Mouse (Mus musculus): Measurements from ENCODE around the gene Adgrb3. TPM values are rescaled to one million over a fixed set of nuclear protein-coding genes. Genes with fewer than 3 reads are reported as not detected.

Gene Adgrb3
- polyA plus RNA-seq, 1 experiment from 2014 or later: 0.43 TPM

GRCm38 (mm10) chr1:25355486-25355885 is 474.0 kb downstream of the Adgrb3 start:
- H3K27ac ChIP-seq (ENCODE audit: low read depth, low read length): no peak overlapping the region
- no peaks in the 10 kb centered on the region for H3K27me3 ChIP-seq (replicated peaks; ENCODE audit: control insufficient read depth, insufficient read depth, low read length)
- H3K36me3 ChIP-seq (ENCODE audit: control insufficient read depth, insufficient read depth, low read length): no peaks in the 10 kb centered on the region
- no peak for ATAC-seq (replicated peaks; ENCODE audit: low FRiP score)
- H3K4me1 ChIP-seq (replicated peaks; ENCODE audit: control insufficient read depth, insufficient read depth, low read length): no peaks in the 10 kb centered on the region
- no peak overlapping the region for H3K4me2 ChIP-seq
- no peaks in the 10 kb centered on the region for H3K9me3 ChIP-seq (ENCODE audit: control insufficient read depth, low read length)
- no peak for DNase-seq (ENCODE audit: low spot score)
- no peak overlapping the region for H3K9ac ChIP-seq (ENCODE audit: low read depth, low read length)
- WGBS: 86% methylated on average over 5 of the region's 5 CpGs
- H3K4me3 ChIP-seq (ENCODE audit: low read depth, low read length): no peak overlapping the region

- H3K27me3 ChIP-seq (replicated peaks; ENCODE audit: control insufficient read depth, insufficient read depth, low read length): no peaks in the 10 kb centered on the region
- H3K27ac ChIP-seq (ENCODE audit: low read depth, low read length): no peak overlapping the region
- H3K4me1 ChIP-seq (replicated peaks; ENCODE audit: control insufficient read depth, insufficient read depth, low read length): no peaks in the 10 kb centered on the region
- no peak overlapping the region for H3K4me3 ChIP-seq (ENCODE audit: low read depth, low read length)
- no peak for ATAC-seq (replicated peaks; ENCODE audit: low FRiP score)
- no peaks in the 10 kb centered on the region for H3K9me3 ChIP-seq (ENCODE audit: control insufficient read depth, low read length)
- no peak for DNase-seq (ENCODE audit: low spot score)
- H3K36me3 ChIP-seq (ENCODE audit: control insufficient read depth, insufficient read depth, low read length): no peaks in the 10 kb centered on the region
- H3K9ac ChIP-seq (ENCODE audit: low read depth, low read length): no peak overlapping the region
- H3K4me2 ChIP-seq: no peak overlapping the region
Observed at GRCm38 (mm10) chr1:25344876-25345275, 484.6 kb downstream of the Adgrb3 start.

GRCm38 (mm10) chr1:25325406-25325805 is 504.1 kb downstream of the Adgrb3 start:
- no peak overlapping the region for H3K9ac ChIP-seq (ENCODE audit: low read depth, low read length)
- H3K9me3 ChIP-seq (ENCODE audit: control insufficient read depth, low read length): no peaks in the 10 kb centered on the region
- no peak overlapping the region for H3K4me3 ChIP-seq (ENCODE audit: low read depth, low read length)
- ATAC-seq (replicated peaks; ENCODE audit: low FRiP score) (no peak), DNase-seq (ENCODE audit: low spot score) (no peak)
- H3K4me1 ChIP-seq (replicated peaks; ENCODE audit: control insufficient read depth, insufficient read depth, low read length): no peaks in the 10 kb centered on the region
- H3K4me2 ChIP-seq: no peak overlapping the region
- WGBS: 62% methylated on average over 2 of the region's 2 CpGs
- H3K27ac ChIP-seq (ENCODE audit: low read depth, low read length): no peak overlapping the region
- H3K27me3 ChIP-seq (replicated peaks; ENCODE audit: control insufficient read depth, insufficient read depth, low read length): no peaks in the 10 kb centered on the region
- H3K36me3 ChIP-seq (ENCODE audit: control insufficient read depth, insufficient read depth, low read length): no peaks in the 10 kb centered on the region

GRCm38 (mm10) chr1:25317142-25317541 is 512.4 kb downstream of the Adgrb3 start:
- Histone ChIP-seq H3K36me3 (ENCODE audit: control insufficient read depth, insufficient read depth, low read length) (no peaks in the 10 kb centered on the region), H3K27me3 (replicated peaks; ENCODE audit: control insufficient read depth, insufficient read depth, low read length) (no peaks in the 10 kb centered on the region), H3K9ac (ENCODE audit: low read depth, low read length) (no peak overlapping the region), H3K4me2 (no peak overlapping the region), H3K9me3 (ENCODE audit: control insufficient read depth, low read length) (no peaks in the 10 kb centered on the region), H3K4me3 (ENCODE audit: low read depth, low read length) (no peak overlapping the region), H3K27ac (ENCODE audit: low read depth, low read length) (no peak overlapping the region), H3K4me1 (replicated peaks; ENCODE audit: control insufficient read depth, insufficient read depth, low read length) (no peaks in the 10 kb centered on the region)
- DNase-seq (ENCODE audit: low spot score): no peak
- no peak for ATAC-seq (replicated peaks; ENCODE audit: low FRiP score)

GRCm38 (mm10) chr1:25312344-25312743 is 517.2 kb downstream of the Adgrb3 start:
- H3K36me3 ChIP-seq (ENCODE audit: control insufficient read depth, insufficient read depth, low read length): no peaks in the 10 kb centered on the region
- no peaks in the 10 kb centered on the region for H3K9me3 ChIP-seq (ENCODE audit: control insufficient read depth, low read length)
- DNase-seq (ENCODE audit: low spot score): no peak
- H3K9ac ChIP-seq (ENCODE audit: low read depth, low read length): no peak overlapping the region
- H3K4me1 ChIP-seq (replicated peaks; ENCODE audit: control insufficient read depth, insufficient read depth, low read length): no peaks in the 10 kb centered on the region
- ATAC-seq (replicated peaks; ENCODE audit: low FRiP score): no peak
- 78% methylated on average over 2 of the region's 2 CpGs for WGBS
- H3K4me2 ChIP-seq: no peak overlapping the region
- no peak overlapping the region for H3K27ac ChIP-seq (ENCODE audit: low read depth, low read length)
- H3K4me3 ChIP-seq (ENCODE audit: low read depth, low read length): no peak overlapping the region
- H3K27me3 ChIP-seq (replicated peaks; ENCODE audit: control insufficient read depth, insufficient read depth, low read length): no peaks in the 10 kb centered on the region

GRCm38 (mm10) chr1:25310066-25310465 is 519.4 kb downstream of the Adgrb3 start:
- Histone ChIP-seq H3K27me3 (replicated peaks; ENCODE audit: control insufficient read depth, insufficient read depth, low read length) (no peaks in the 10 kb centered on the region), H3K4me1 (replicated peaks; ENCODE audit: control insufficient read depth, insufficient read depth, low read length) (no peaks in the 10 kb centered on the region), H3K27ac (ENCODE audit: low read depth, low read length) (no peak overlapping the region), H3K4me2 (no peak overlapping the region), H3K9me3 (ENCODE audit: control insufficient read depth, low read length) (no peaks in the 10 kb centered on the region), H3K9ac (ENCODE audit: low read depth, low read length) (no peak overlapping the region), H3K4me3 (ENCODE audit: low read depth, low read length) (no peak overlapping the region), H3K36me3 (ENCODE audit: control insufficient read depth, insufficient read depth, low read length) (no peaks in the 10 kb centered on the region)
- WGBS: 51% methylated on average over 2 of the region's 2 CpGs
- no peak for DNase-seq (ENCODE audit: low spot score)
- ATAC-seq (replicated peaks; ENCODE audit: low FRiP score): no peak

- no peak overlapping the region for H3K4me3 ChIP-seq (ENCODE audit: low read depth, low read length)
- no peaks in the 10 kb centered on the region for H3K4me1 ChIP-seq (replicated peaks; ENCODE audit: control insufficient read depth, insufficient read depth, low read length)
- H3K36me3 ChIP-seq (ENCODE audit: control insufficient read depth, insufficient read depth, low read length): no peaks in the 10 kb centered on the region
- no peak overlapping the region for H3K4me2 ChIP-seq
- ATAC-seq (replicated peaks; ENCODE audit: low FRiP score) (no peak), DNase-seq (ENCODE audit: low spot score) (no peak)
- H3K9me3 ChIP-seq (ENCODE audit: control insufficient read depth, low read length): no peaks in the 10 kb centered on the region
- no peak overlapping the region for H3K9ac ChIP-seq (ENCODE audit: low read depth, low read length)
- no peak overlapping the region for H3K27ac ChIP-seq (ENCODE audit: low read depth, low read length)
- 81% methylated on average over 8 of the region's 8 CpGs for WGBS
- no peaks in the 10 kb centered on the region for H3K27me3 ChIP-seq (replicated peaks; ENCODE audit: control insufficient read depth, insufficient read depth, low read length)
Observed at GRCm38 (mm10) chr1:25281471-25281870, 548.0 kb downstream of the Adgrb3 start.

- DNase-seq (ENCODE audit: low spot score) (no peak), ATAC-seq (replicated peaks; ENCODE audit: low FRiP score) (no peak)
- Histone ChIP-seq H3K4me1 (replicated peaks; ENCODE audit: control insufficient read depth, insufficient read depth, low read length) (no peaks in the 10 kb centered on the region), H3K4me3 (ENCODE audit: low read depth, low read length) (no peak overlapping the region), H3K9ac (ENCODE audit: low read depth, low read length) (no peak overlapping the region), H3K9me3 (ENCODE audit: control insufficient read depth, low read length) (no peaks in the 10 kb centered on the region), H3K36me3 (ENCODE audit: control insufficient read depth, insufficient read depth, low read length) (no peaks in the 10 kb centered on the region), H3K27me3 (replicated peaks; ENCODE audit: control insufficient read depth, insufficient read depth, low read length) (no peaks in the 10 kb centered on the region), H3K27ac (ENCODE audit: low read depth, low read length) (no peak overlapping the region), H3K4me2 (no peak overlapping the region)
Observed at GRCm38 (mm10) chr1:25250562-25250961, 578.9 kb downstream of the Adgrb3 start.

- no peaks in the 10 kb centered on the region for H3K27me3 ChIP-seq (replicated peaks; ENCODE audit: control insufficient read depth, insufficient read depth, low read length)
- no peak for ATAC-seq (replicated peaks; ENCODE audit: low FRiP score)
- no peak overlapping the region for H3K4me2 ChIP-seq
- no peaks in the 10 kb centered on the region for H3K9me3 ChIP-seq (ENCODE audit: control insufficient read depth, low read length)
- no peak overlapping the region for H3K27ac ChIP-seq (ENCODE audit: low read depth, low read length)
- DNase-seq (ENCODE audit: low spot score): no peak
- H3K4me3 ChIP-seq (ENCODE audit: low read depth, low read length): no peak overlapping the region
- H3K36me3 ChIP-seq (ENCODE audit: control insufficient read depth, insufficient read depth, low read length): no peaks in the 10 kb centered on the region
- H3K9ac ChIP-seq (ENCODE audit: low read depth, low read length): no peak overlapping the region
- 73% methylated on average over 6 of the region's 6 CpGs for WGBS
- no peaks in the 10 kb centered on the region for H3K4me1 ChIP-seq (replicated peaks; ENCODE audit: control insufficient read depth, insufficient read depth, low read length)
Observed at GRCm38 (mm10) chr1:25242436-25242835, 587.1 kb downstream of the Adgrb3 start.

Data from liver, embryonic 11.5 days (tissue).